Mouse (Mus musculus) C2C12 (cell line): ENCODE data around the gene Btf3l4. TPM values are rescaled to one million over a fixed set of nuclear protein-coding genes. Genes with fewer than 3 reads are reported as not detected.

Experiments used
- H3K27me3 ChIP-seq: one replicate; pipeline ENCODE4 v1.6.1; 2011; ENCODE audit not compliant: control insufficient read depth, insufficient read depth, insufficient read length
- H3K36me3 ChIP-seq: one replicate; pipeline ENCODE4 v1.6.1; 2011; ENCODE audit not compliant: control insufficient read depth, insufficient read depth
- H3K4me3 ChIP-seq: one replicate; pipeline ENCODE4 v1.5.1; 2011; ENCODE audit warnings: mild to moderate bottlenecking, control low read depth; ENCODE audit not compliant: poor library complexity, insufficient read depth, severe bottlenecking
- H3K79me2 ChIP-seq: one replicate; pipeline ENCODE4 v1.6.1; 2011; ENCODE audit not compliant: control insufficient read depth, insufficient read depth
- H3K79me3 ChIP-seq: one replicate; pipeline ENCODE4 v1.6.1; 2011; ENCODE audit warnings: low read depth, control low read depth
- H3ac ChIP-seq: one replicate; pipeline ENCODE3; 2011; ENCODE audit warnings: low read depth; ENCODE audit not compliant: control insufficient read depth, insufficient read length
- CEBPB ChIP-seq: IDR thresholded peaks from one replicate; pipeline ENCODE4 v1.6.1; 2011; ENCODE audit warnings: low read depth, mild to moderate bottlenecking, control low read depth, moderate library complexity
- CTCF ChIP-seq: IDR thresholded peaks from one replicate; pipeline ENCODE4 v1.5.1; 2011; ENCODE audit not compliant: control insufficient read depth, insufficient read depth, insufficient read length
- FOSL1 ChIP-seq: IDR thresholded peaks from one replicate; pipeline ENCODE4 v1.8.0; 2011; ENCODE audit warnings: mild to moderate bottlenecking, low read length; ENCODE audit not compliant: poor library complexity, insufficient read depth, severe bottlenecking
- MAX ChIP-seq: IDR thresholded peaks from one replicate; pipeline ENCODE4 v1.6.1; 2011; ENCODE audit warnings: mild to moderate bottlenecking, control low read depth
- MYOD1 ChIP-seq: IDR thresholded peaks from one replicate; pipeline ENCODE4 v1.6.1; 2011; ENCODE audit warnings: low read depth; ENCODE audit not compliant: control insufficient read depth, insufficient read length
- MYOG ChIP-seq: IDR thresholded peaks from one replicate; pipeline ENCODE4 v1.6.1; 2011; ENCODE audit not compliant: control insufficient read depth, insufficient read length; ENCODE audit errors: extremely low read depth
- USF1 ChIP-seq: IDR thresholded peaks from one replicate; pipeline ENCODE4 v1.6.1; 2011; ENCODE audit warnings: low read depth, mild to moderate bottlenecking, control low read depth, moderate library complexity
- polyA plus RNA-seq: library from polyadenylated mRNA; unstranded; fragments of >200 nt; fragmentation: generic; extraction: Trizol; gene quantifications from one replicate; pipeline ENCODE4 v1.2.1, GENCODE M21; 2012; ENCODE audit warnings: missing spikeins

The Btf3l4 gene
- polyA plus RNA-seq, 1 experiment, result 29.1 TPM

DNA sequence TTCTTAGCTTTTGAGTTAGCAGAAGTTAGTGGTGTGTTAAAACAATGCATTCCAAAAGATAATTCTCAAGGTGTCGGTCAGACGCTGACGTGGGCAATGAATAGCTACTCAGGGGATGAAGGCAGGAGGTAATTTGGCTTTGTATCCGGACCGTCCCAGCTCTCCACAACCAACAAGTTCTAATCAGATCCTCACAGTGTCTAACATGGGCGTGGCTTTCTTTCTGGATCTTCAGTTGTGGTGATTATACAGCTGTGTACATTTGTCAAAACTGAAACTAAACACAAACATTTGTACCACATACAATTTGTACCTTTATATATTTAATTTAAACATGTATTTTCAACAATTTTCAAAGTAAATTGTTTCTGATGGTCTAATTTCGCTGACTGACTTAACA, 33.4 kb upstream of the Btf3l4 start:
- H3K79me3 ChIP-seq, result no peaks in the 10 kb centered on the region
- no peaks in the 10 kb centered on the region for H3K27me3 ChIP-seq
- TF ChIP-seq MYOD1 (no peak), USF1 (no peak), MYOG (no peak), CEBPB (no peak), FOSL1 (no peak), MAX (no peak), CTCF (no peak)
- H3K79me2 ChIP-seq, result no peaks in the 10 kb centered on the region
- no peaks in the 10 kb centered on the region for H3K36me3 ChIP-seq
- no peak overlapping the region for H3ac ChIP-seq
- no peak overlapping the region for H3K4me3 ChIP-seq

DNA sequence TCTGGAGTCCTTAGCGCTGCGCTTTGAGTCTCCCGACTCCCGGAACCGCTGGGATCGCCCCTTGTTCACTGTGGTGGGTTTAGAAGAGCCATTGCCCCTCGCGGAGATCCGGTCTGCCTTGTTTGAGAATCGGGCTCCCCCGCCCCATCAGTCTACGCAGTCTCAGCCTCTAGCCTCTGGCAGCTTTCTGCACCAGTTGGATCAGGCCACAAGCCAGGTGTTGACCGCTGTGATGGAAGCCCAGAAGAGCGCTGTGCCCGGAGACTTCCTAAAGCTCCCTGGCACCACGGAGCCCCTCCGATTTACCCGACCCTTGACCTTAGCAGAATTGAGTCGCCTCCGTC, 15.1 kb upstream of the Btf3l4 start, which contains the start of gene A730015C16Rik:
TSS of gene A730015C16Rik (minus strand) at position 115 of the 344 bp plus-strand sequence.
- H3K79me3 ChIP-seq, result peaks cover 22% of the 10 kb centered on the region
- TF ChIP-seq MYOG (no peak), CTCF (no peak), FOSL1 (no peak), MYOD1 (no peak), CEBPB (no peak), MAX (no peak), USF1 (no peak)

DNA sequence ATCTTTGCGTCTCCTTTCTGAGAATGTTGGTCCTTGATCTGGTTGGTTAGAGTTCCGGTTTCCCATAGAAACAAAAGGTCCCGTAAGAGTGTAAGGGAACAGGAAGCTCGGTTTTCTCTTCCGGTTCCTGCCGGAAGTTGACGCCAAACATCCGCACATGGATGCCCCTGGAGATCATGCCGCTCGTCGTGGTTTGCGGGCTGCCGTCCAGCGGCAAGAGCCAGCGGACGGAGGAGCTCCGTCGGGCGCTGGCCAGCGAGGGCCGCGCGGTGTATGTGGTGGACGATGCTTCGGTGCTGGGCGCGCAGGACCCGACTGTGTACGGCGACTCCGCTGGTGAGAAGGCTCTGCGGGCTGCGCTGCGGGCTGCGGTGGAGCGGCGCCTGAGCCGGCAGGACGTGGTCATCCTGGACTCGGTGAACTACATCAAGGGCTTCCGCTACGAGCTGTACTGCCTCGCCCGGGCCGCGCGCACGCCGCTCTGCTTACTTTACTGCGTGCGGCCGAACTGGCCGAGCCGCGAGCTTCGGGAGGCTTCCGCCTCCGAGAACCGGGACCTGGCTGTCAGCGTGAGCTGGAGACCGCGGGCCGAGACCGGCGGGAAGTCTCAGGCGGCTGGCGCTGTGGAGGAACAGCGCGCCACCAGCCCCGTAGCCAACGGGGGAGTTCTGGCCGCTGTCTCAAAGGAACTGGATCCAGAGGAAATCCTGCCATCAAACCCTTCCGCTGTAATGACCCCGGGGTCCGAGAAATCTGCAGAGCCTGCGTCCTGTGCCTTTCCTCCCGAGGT, 14.5 kb upstream of the Btf3l4 start, which contains the start of gene Kti12:
TSS of gene Kti12 (plus strand) at position 71 of the 790 bp plus-strand sequence.
- H3K27me3 ChIP-seq, result no peaks in the 10 kb centered on the region
- no peak for TF ChIP-seq MYOG
- TF ChIP-seq CEBPB, result no peak
- TF ChIP-seq MAX, result peak; percentile 91
- TF ChIP-seq FOSL1, result no peak
- no peak for TF ChIP-seq MYOD1
- TF ChIP-seq USF1, result no peak
- TF ChIP-seq CTCF, result no peak
- H3K79me3 ChIP-seq, result peaks cover 22% of the 10 kb centered on the region
- peak within 1 kb of the TSS; percentile 87 for H3K4me3 ChIP-seq
- H3K36me3 ChIP-seq, result peaks cover 19% of the 10 kb centered on the region
- peaks cover 40% of the 10 kb centered on the region for H3K79me2 ChIP-seq
- H3ac ChIP-seq, result peak within 1 kb of the TSS; percentile 89

More for the DNA sequence above, 15.1 kb upstream of the Btf3l4 start, which contains the start of gene A730015C16Rik:
- no peaks in the 10 kb centered on the region for H3K27me3 ChIP-seq
- H3ac ChIP-seq, result peak within 1 kb of the TSS; percentile 89
- peaks cover 19% of the 10 kb centered on the region for H3K36me3 ChIP-seq
- H3K79me2 ChIP-seq, result peaks cover 40% of the 10 kb centered on the region
- peak within 1 kb of the TSS; percentile 87 for H3K4me3 ChIP-seq

DNA sequence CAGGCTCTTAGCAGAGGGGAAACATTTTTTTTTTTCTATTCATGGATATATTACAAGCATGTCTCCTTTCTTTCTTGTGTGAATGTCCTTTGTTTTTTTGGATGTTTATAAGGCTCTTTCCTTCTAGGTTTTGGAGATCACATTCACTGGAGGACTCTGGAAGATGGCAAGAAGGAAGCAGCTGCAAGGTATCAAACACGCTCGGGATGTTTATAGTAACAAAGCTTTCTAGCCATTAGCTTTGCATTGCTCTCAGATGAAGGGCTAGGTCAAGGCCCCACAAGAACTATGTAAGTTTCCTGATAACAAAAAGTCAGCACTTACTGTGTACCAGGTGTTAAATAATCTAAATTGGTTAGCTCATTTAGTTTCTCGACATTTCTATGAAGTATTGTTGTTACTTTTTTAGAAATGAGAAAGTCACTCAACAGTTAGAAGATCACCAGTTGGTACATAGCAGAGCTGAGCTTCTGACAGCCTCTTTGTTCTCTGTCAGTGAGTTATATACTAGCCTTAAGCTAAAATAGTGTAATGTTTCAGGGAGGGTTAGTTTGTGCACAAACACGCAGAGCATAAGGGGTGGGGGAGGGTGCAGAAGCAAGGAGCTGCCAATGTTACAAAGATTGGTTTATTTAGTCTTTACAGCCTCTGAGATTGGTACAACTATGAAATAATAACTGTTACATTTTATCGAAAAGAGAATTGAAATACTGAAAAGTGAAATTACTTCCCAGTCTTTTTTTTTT, 12.6 kb upstream of the Btf3l4 start:
- TF ChIP-seq CTCF (no peak), MAX (no peak), MYOG (no peak), MYOD1 (no peak), CEBPB (no peak), USF1 (no peak), FOSL1 (no peak)
- Histone ChIP-seq H3K79me3 (peaks cover 22% of the 10 kb centered on the region), H3K27me3 (no peaks in the 10 kb centered on the region), H3ac (no peak overlapping the region), H3K79me2 (peaks cover 40% of the 10 kb centered on the region), H3K36me3 (peaks cover 19% of the 10 kb centered on the region), H3K4me3 (no peak overlapping the region)

DNA sequence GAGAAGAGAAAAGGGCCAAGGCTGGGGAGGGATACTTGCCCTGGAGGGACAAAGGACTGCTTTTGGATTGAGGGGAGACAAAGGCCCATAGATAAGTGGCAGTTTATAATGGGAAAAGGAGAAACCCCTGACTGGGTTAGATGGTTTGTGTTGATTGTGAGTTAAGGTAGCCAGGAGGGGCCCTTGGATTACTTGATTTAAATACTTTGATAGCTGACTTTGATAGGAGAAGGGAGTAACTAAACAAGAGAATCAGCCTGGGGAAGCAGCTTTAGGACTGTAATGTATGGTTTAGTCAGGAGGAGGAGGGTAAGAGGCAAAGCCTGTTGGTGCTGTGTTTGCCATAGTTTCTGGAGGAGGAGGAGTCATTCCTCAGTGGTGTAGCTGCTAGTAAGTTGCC, 9.9 kb upstream of the Btf3l4 start:
- H3K4me3 ChIP-seq, result no peak overlapping the region
- no peaks in the 10 kb centered on the region for H3K27me3 ChIP-seq
- TF ChIP-seq FOSL1, result no peak
- TF ChIP-seq USF1, result no peak
- no peak for TF ChIP-seq MAX
- no peak for TF ChIP-seq MYOD1
- TF ChIP-seq MYOG, result no peak
- no peak for TF ChIP-seq CEBPB
- TF ChIP-seq CTCF, result no peak
- H3K79me3 ChIP-seq, result peaks cover 9% of the 10 kb centered on the region
- peaks cover under 1% of the 10 kb centered on the region for H3K36me3 ChIP-seq
- H3K79me2 ChIP-seq, result peaks cover 36% of the 10 kb centered on the region
- H3ac ChIP-seq, result no peak overlapping the region
